Mouse (Mus musculus) embryonic fibroblast, embryonic 13.5 days (primary cell): ENCODE results near the gene Afap1l2.

Experiments used
- CTCF ChIP-seq: IDR thresholded peaks from 2 replicates; pipeline ENCODE4 v1.5.1; 2011; ENCODE audit warnings: mild to moderate bottlenecking, control low read depth, low read length, moderate library complexity, borderline replicate concordance; ENCODE audit not compliant: insufficient read depth
- POLR2A ChIP-seq: IDR thresholded peaks from 2 replicates; pipeline ENCODE4 v1.6.1; 2011; ENCODE audit warnings: low read depth, mild to moderate bottlenecking, control low read depth, low read length, moderate library complexity

DNA sequence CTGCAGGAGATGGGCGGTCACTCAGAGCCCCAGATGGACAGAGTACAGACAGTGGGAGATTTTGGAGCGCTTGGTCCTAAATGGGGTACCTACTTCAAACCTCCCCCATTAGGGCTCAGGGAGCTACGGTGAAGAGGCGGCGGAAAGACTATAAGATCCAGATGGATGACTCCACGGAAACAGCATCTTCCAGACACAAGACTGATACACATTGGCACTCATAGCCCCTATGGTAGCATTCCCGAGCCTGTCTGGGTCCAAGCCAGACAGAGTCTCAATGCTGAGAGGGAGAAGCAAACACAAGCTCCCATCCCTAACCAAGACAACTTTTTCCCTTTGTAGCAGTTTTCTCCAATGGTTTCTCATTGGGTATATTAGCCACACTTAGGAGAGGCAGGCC lies 57.2 kb downstream of the Afap1l2 start:
- TF ChIP-seq CTCF (no peak), POLR2A (no peak)
